ENCODE assay signal across 8 mouse cellular contexts in the genomic region with DNA sequence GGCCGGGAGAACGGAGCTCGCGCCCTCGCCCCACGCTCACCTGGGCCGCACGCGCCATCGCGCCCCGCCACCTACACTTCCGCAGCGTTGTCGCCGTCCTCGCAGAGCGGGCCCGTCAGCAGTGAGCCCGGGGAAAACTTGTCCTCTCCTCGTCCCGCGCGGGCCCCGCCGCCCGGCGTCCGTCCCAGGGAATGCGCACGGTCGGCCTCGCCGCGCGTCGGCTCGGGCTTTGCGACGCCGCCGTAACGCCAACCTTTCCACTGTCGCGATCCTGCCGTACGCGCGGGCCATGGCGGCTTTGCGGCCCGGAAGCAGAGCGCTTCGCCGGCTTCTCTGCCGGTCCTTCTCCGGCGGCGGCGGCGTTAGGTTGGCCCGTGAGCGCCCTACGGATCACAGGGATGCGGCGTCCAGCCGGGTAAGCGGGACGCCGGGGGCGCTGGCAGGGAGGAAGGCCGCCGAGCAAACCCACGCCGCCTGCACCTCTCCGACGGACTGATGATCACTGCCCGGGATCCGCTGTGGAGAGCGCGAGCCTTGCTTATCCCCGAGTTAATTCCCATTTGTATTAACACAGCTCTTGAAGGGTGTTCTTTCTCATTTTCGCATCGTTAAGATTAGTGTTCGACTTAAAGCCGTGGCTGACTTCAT. TPM values are rescaled to one million over a fixed set of nuclear protein-coding genes. Genes with fewer than 3 reads are reported as not detected.
DNase-seq lines count a peak whose midpoint lies in the region; ATAC-seq and TF ChIP-seq lines count a peak whose summit lies in the region.

A gene (minus strand): TSS at position 254 of the 648 bp plus-strand sequence.
A gene (plus strand): TSS at position 258 of the 648 bp plus-strand sequence.

- no peak for DNase-seq in Patski (ENCODE audit: low read depth, low spot score)
- peak; percentile 92 for DNase-seq in cerebellum, adult 9-11 months
- DNase-seq in frontal cortex, adult 2 months (ENCODE audit: extremely low spot score in 1 of 2, low spot score in 1 of 2): peak; percentile 69 to 89
- peak; percentile 92 for DNase-seq in hindbrain, embryonic 10.5 days (ENCODE audit: low spot score)
- DNase-seq in layer of hippocampus, postnatal 10 days (ENCODE audit: low spot score in 2 of 2): peak; percentile 85 to 92
- DNase-seq in lung, postnatal 10 days: peak; percentile 94
- peak; percentile 83 for DNase-seq in ovary, postnatal 14 days (ENCODE audit: low spot score)
- DNase-seq in thymus, postnatal 10 days (ENCODE audit: low spot score in 2 of 2): peak; percentile 88 to 92

- H3K4me3 ChIP-seq in hindbrain, embryonic 10.5 days: peak within 1 kb of the TSS; percentile 99

- H3K36me3 ChIP-seq in hindbrain, embryonic 10.5 days: peaks cover 55% of the 10 kb centered on the region

- H3K27ac ChIP-seq in hindbrain, embryonic 10.5 days: peak within 1 kb of the TSS; percentile 96

- no peaks in the 10 kb centered on the region for H3K27me3 ChIP-seq in Patski
- H3K27me3 ChIP-seq in hindbrain, embryonic 10.5 days (ENCODE audit: insufficient read depth, poor library complexity, severe bottlenecking): no peaks in the 10 kb centered on the region

- no peak for TF ChIP-seq CTCF in Patski (IDR thresholded peaks at IDR 0.05)

- peak; percentile 85 for ATAC-seq in Patski

- WGBS in hindbrain, embryonic 10.5 days: under 1% methylated on average over 86 of the region's 86 CpGs

- H3K9me3 ChIP-seq in hindbrain, embryonic 10.5 days: 0 out of 2 replicates have a peak, but pooled peaks cover 3% of the 10 kb centered on the region

- POLR2A ChIA-PET in Patski (lab: Charles Lee): interaction anchor here (0.8 to 1.1 kb wide), 3 partner anchors 12 to 47 kb away, joined by 3 read pairs; no protein-coding TSS in a partner anchor

- H3K4me1 ChIP-seq in hindbrain, embryonic 10.5 days (replicated peaks): peaks cover 29% of the 10 kb centered on the region

- in situ Hi-C loops in Patski (cut with MboI; ENCODE audit: low pct_unique_long_range_greater_than_20kb): no loop called here

- CTCF ChIA-PET in Patski (lab: Charles Lee): no interaction called here

RNA-seq across cellular contexts. Expression of the first gene that starts in this region (rescaled TPM):
- polyA plus RNA-seq in Patski (2021): 40.1 TPM
- 54.7 and 55.0 TPM in 2 replicates for polyA plus RNA-seq in frontal cortex, adult 2 months (2012; rRNA removed)
- polyA plus RNA-seq in hindbrain, embryonic 10.5 days (2016; fragmentation: Nextera tagmentation; extraction: Ambion mirVana): 53.5 and 53.6 TPM in 2 replicates
- 10 to 100 TPM; 38.4 to 38.9 TPM for total RNA-seq in layer of hippocampus, postnatal 10 days (2021)

RNA-seq across cellular contexts. Expression of the second gene that starts in this region (rescaled TPM):
- polyA plus RNA-seq in Patski (2021): 36.7 TPM
- 50.6 and 53.8 TPM in 2 replicates for polyA plus RNA-seq in frontal cortex, adult 2 months (2012; rRNA removed)
- polyA plus RNA-seq in hindbrain, embryonic 10.5 days (2016; fragmentation: Nextera tagmentation; extraction: Ambion mirVana): 55.3 and 59.2 TPM in 2 replicates
- total RNA-seq in layer of hippocampus, postnatal 10 days (2021): 10 to 100 TPM; 39.2 to 42.0 TPM
